Mouse (Mus musculus) heart, adult 2 months (tissue): ENCODE measurements around the gene Ago4. TPM values are rescaled to one million over a fixed set of nuclear protein-coding genes. Genes with fewer than 3 reads are reported as not detected.

Source experiments
- DNase-seq, 2 experiments: peaks; one replicate each; pipeline ENCODE4 v3.0.0; 2021
- H3K27ac ChIP-seq: fragments of 200-600 bp; 2 replicates; pipeline ENCODE4 v1.8.1; 2022
- H3K27me3 ChIP-seq: fragments of 200-500 bp; 2 replicates; pipeline ENCODE4 v1.6.1; 2012; ENCODE audit warnings: mild to moderate bottlenecking, low read length, inconsistent platforms, mixed read lengths; ENCODE audit not compliant: control insufficient read depth, insufficient read depth
- H3K36me3 ChIP-seq: fragments of 200-500 bp; 2 replicates; pipeline ENCODE4 v1.6.1; 2012; ENCODE audit warnings: low read length, inconsistent platforms; ENCODE audit not compliant: control insufficient read depth, insufficient read depth
- H3K4me1 ChIP-seq: fragments of 200-500 bp; 2 replicates; pipeline ENCODE4 v1.6.1; 2011; ENCODE audit warnings: low read length; ENCODE audit not compliant: control insufficient read depth, insufficient read depth
- H3K4me3 ChIP-seq: fragments of 200-600 bp; 2 replicates; pipeline ENCODE4 v1.8.1; 2022
- H3K79me2 ChIP-seq: fragments of 200-500 bp; replicated peaks from 2 replicates; pipeline ENCODE4 v1.6.1; 2012; ENCODE audit warnings: mild to moderate bottlenecking, inconsistent platforms, low read length, moderate library complexity, mixed read lengths; ENCODE audit not compliant: control insufficient read depth, insufficient read depth
- H3K9ac ChIP-seq: fragments of 200-500 bp; 2 replicates; pipeline ENCODE4 v1.6.1; 2012; ENCODE audit warnings: low read depth, mild to moderate bottlenecking, control low read depth, inconsistent platforms, low read length, mixed read lengths
- CTCF ChIP-seq: fragments of 200-600 bp; IDR thresholded peaks from 2 replicates; pipeline ENCODE4 v1.8.1; 2022; ENCODE audit warnings: antibody characterized with exemption, mild to moderate bottlenecking, moderate library complexity
- EP300 ChIP-seq: fragments of 200-500 bp; IDR thresholded peaks from 2 replicates; pipeline ENCODE4 v1.6.1; 2011; ENCODE audit warnings: low read depth, low read length, control low read depth; ENCODE audit not compliant: insufficient read depth
- POLR2A ChIP-seq: fragments of 200-500 bp; IDR thresholded peaks from 2 replicates; pipeline ENCODE4 v1.6.1; 2011; ENCODE audit warnings: mild to moderate bottlenecking, low read depth, low read length, control low read depth; ENCODE audit not compliant: insufficient read depth
- WGBS: fragments of 180-500 bp; shearing (Covaris S2); methylation state at CpG from one replicate; pipeline ENCODE4 v1.1.7; 2018; 5-methylcytosine and 5-hydroxymethylcytosine counted together
- intact Hi-C: fragments of 180-260 bp; cut with DNase I; formaldehyde crosslinking; loops from one replicate; pipeline ENCODE4 v1.15.1; 2025
- polyA plus RNA-seq: library from polyadenylated mRNA; depleted of rRNA; stranded (reverse); fragments of >200 nt; gene quantifications from 2 replicates; pipeline ENCODE4 v1.2.3, GENCODE M21; 2012
- total RNA-seq, 2 experiments: library from RNA; stranded (reverse); gene quantifications; 2 replicates each; pipeline ENCODE4 v1.2.3; 2021

Ago4 gene
- total and polyA plus RNA-seq, 3 experiments: 2.2 to 11.7 (median 9.6) TPM

DNA sequence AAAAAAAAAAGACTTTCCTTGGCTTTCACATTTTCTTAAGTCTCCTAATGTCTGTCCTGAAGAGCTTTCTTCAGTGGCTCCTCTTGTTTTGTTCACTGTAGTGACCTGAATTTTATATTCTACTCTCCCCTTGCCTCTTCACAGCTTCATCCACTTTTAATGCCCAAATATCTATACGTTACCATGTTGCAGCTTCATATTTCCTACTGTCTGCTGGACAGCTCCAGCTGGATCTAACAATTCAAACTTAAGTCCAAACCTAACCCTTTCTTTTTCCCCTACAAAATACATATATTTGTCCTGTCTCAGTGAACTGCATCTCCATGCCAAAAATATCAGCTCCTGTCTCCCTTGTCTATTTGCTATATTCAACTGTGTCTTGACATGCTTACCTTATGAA, 63.9 kb downstream of the Ago4 start:
- H3K4me3 ChIP-seq: no peak overlapping the region; the same call in 1 of the 2 replicates
- H3K27me3 ChIP-seq: no peaks in the 10 kb centered on the region
- TF ChIP-seq EP300 (no peak), CTCF (no peak), POLR2A (no peak)
- H3K79me2 ChIP-seq: no peaks in the 10 kb centered on the region
- no peak overlapping the region for H3K27ac ChIP-seq
- WGBS: 80% methylated on average over 1 of the region's 1 CpGs
- no peak overlapping the region for H3K9ac ChIP-seq
- intact Hi-C loops: loop anchor here (2.0 kb wide), 1 partner anchor 41 kb away; the partner anchor contains the start of gene Ago3
- DNase-seq: no peak
- no peaks in the 10 kb centered on the region for H3K36me3 ChIP-seq
- H3K4me1 ChIP-seq: peaks cover 2% of the 10 kb centered on the region

GRCm38 (mm10) chr4:126468925-126469324, 64.3 kb downstream of the Ago4 start:
- Histone ChIP-seq H3K27ac (peak overlapping the region; percentile 60), H3K4me1 (peaks cover 2% of the 10 kb centered on the region), H3K27me3 (no peaks in the 10 kb centered on the region), H3K36me3 (no peaks in the 10 kb centered on the region), H3K79me2 (no peaks in the 10 kb centered on the region), H3K9ac (peak overlapping the region; percentile 39; the same call in 1 of the 2 replicates), H3K4me3 (peak overlapping the region; percentile 98)
- no peak for TF ChIP-seq CTCF
- TF ChIP-seq EP300: no peak
- TF ChIP-seq POLR2A: no peak
- intact Hi-C loops: loop anchor here (2.0 kb wide), 1 partner anchor 40 kb away; the partner anchor contains the start of gene Ago3
- WGBS: 5% methylated on average over 8 of the region's 8 CpGs
- no peak for DNase-seq

- no peaks in the 10 kb centered on the region for H3K27me3 ChIP-seq
- intact Hi-C loops: loop anchor here (2.0 kb wide), 1 partner anchor 40 kb away; the partner anchor contains the start of gene Ago3
- peak within 1 kb of the TSS; percentile 86 for H3K27ac ChIP-seq
- H3K9ac ChIP-seq: peak within 1 kb of the TSS; percentile 90
- TF ChIP-seq CTCF (no peak; the same call in 1 of the 2 replicates), POLR2A (peak; percentile 34; the same call in 1 of the 2 replicates), EP300 (no peak)
- no peaks in the 10 kb centered on the region for H3K36me3 ChIP-seq
- under 1% methylated on average over 55 of the region's 55 CpGs for WGBS
- H3K79me2 ChIP-seq: no peaks in the 10 kb centered on the region
- peak within 1 kb of the TSS; percentile 98 for H3K4me3 ChIP-seq
- peaks cover 2% of the 10 kb centered on the region for H3K4me1 ChIP-seq
- peak; percentile 97 for DNase-seq
These were observed 64.9 kb downstream of the Ago4 start, which contains the start of gene Ago1 for GRCm38 (mm10) chr4:126468285-126468901. Gene Ago1, minus strand, starts transcription at chr4:126468583.

- peak overlapping the region; percentile 98 for H3K4me3 ChIP-seq
- no peaks in the 10 kb centered on the region for H3K27me3 ChIP-seq
- TF ChIP-seq EP300: no peak
- no peak for TF ChIP-seq CTCF
- no peak for TF ChIP-seq POLR2A
- H3K9ac ChIP-seq: peak overlapping the region; percentile 90
- H3K27ac ChIP-seq: peak overlapping the region; percentile 86
- 2% methylated on average over 25 of the region's 25 CpGs for WGBS
- peak; percentile 62 to 66 for DNase-seq
- intact Hi-C loops: loop anchor here (2.0 kb wide), 1 partner anchor 39 kb away; the partner anchor contains the start of gene Ago3
- H3K4me1 ChIP-seq: peaks cover 2% of the 10 kb centered on the region
- no peaks in the 10 kb centered on the region for H3K36me3 ChIP-seq
- no peaks in the 10 kb centered on the region for H3K79me2 ChIP-seq
These were observed 65.5 kb downstream of the Ago4 start for GRCm38 (mm10) chr4:126467721-126468284.

DNA sequence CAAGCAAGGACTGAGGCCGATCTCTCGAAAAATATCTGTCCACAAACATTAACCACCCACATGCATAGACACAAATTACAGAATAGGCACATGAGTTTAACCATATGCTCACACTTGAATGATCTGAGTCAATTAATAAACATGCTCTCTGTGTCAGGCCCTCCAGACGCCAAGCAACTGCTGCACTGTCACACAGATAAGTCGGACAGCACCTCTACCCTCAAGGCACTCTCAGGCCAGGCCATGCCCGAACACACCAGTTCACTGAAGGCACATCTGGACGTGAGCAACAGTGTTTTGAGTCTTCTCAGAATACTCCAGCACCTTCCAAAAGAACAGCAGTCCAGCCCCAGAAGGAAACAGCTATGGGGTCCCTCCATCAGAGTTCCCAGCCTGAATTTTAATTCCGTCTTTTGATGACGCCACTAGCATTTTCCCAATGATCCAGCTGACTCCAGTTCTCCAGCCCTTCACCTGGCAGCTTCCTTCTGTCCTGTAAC, 67.0 kb downstream of the Ago4 start:
- Histone ChIP-seq H3K36me3 (no peaks in the 10 kb centered on the region), H3K79me2 (no peaks in the 10 kb centered on the region), H3K4me1 (peaks cover 2% of the 10 kb centered on the region), H3K27ac (no peak overlapping the region), H3K4me3 (no peak overlapping the region), H3K27me3 (no peaks in the 10 kb centered on the region), H3K9ac (no peak overlapping the region)
- 62% methylated on average over 8 of the region's 8 CpGs for WGBS
- intact Hi-C loops: no loop called here
- no peak for TF ChIP-seq CTCF
- no peak for TF ChIP-seq EP300
- TF ChIP-seq POLR2A: no peak
- no peak for DNase-seq

GRCm38 (mm10) chr4:126465843-126466242, 67.4 kb downstream of the Ago4 start:
- no peak overlapping the region for H3K27ac ChIP-seq
- TF ChIP-seq CTCF: no peak
- no peak for TF ChIP-seq EP300
- no peaks in the 10 kb centered on the region for H3K27me3 ChIP-seq
- no peak overlapping the region for H3K4me3 ChIP-seq
- H3K36me3 ChIP-seq: no peaks in the 10 kb centered on the region
- peak; percentile 10 to 27 for DNase-seq
- no peak overlapping the region for H3K9ac ChIP-seq
- H3K4me1 ChIP-seq: peaks cover 2% of the 10 kb centered on the region
- WGBS: 42% methylated on average over 8 of the region's 8 CpGs
- intact Hi-C loops: no loop called here
- H3K79me2 ChIP-seq: no peaks in the 10 kb centered on the region
